Mouse (Mus musculus) lung, adult 2 months (tissue): ENCODE data around the gene Hsph1.

Experiments used
- CTCF ChIP-seq: fragments of 200-500 bp; IDR thresholded peaks from 2 replicates; pipeline ENCODE4 v1.5.1; 2011; ENCODE audit warnings: mild to moderate bottlenecking, low read length, control low read depth; ENCODE audit not compliant: insufficient read depth
- POLR2A ChIP-seq: fragments of 200-500 bp; IDR thresholded peaks from 2 replicates; pipeline ENCODE4 v1.6.1; 2011; ENCODE audit warnings: low read depth, mild to moderate bottlenecking, control low read depth, low read length, borderline replicate concordance; ENCODE audit errors: extremely low read depth

DNA sequence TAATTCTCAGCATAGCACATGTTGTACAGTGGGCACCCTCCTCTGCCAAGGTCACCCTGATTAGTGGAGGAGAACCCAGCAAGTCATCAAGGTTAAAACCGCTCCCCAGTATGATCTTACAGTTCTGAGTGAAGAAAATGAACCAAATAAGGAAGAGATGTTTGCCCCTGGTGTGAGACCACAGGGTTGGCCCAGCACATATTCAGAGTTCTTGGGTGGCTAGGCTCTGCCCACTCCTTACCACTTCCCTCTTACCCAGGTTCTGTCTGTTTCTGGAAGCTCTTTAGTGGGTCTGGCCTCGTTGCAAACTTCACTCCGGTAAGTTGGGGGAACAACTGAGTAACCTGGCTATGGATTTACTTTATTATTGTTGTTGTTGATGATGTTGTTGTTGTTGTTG lies 42.0 kb downstream of the Hsph1 start:
- no peak for TF ChIP-seq POLR2A
- no peak for TF ChIP-seq CTCF
